9 mouse cellular contexts compared by ENCODE assay signal in the genomic region with DNA sequence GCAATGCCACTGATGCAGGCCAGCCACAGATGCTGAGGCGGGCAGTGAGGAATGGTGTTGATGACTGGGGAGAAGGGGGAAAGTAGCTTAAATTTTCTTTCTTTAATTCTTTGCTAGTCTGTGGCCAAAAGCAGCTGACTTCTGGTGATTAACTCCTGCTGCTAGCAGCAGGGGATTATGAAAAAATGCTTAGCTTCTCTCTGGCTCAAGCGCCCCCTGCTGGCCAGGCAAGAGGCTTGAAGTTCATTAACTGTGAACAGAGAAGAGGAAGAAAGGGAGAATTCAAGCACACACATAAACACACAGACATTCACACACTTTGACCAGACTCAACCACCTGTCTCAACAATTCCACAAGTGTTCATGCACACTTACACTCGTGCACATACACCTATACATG. TPM values are rescaled to one million over a fixed set of nuclear protein-coding genes. Genes with fewer than 3 reads are reported as not detected.
DNase-seq lines count a peak whose midpoint lies in the region; ATAC-seq and TF ChIP-seq lines count a peak whose summit lies in the region.
"Had no signal": no experiment of that assay in that cellular context is flagged by ENCODE, and none has a peak within 500 bp of the region (broad histone marks: within the 10 kb centered on the region; RNA-seq: fewer than 3 reads in every experiment).

No protein-coding gene starts in this region.

- no peak overlapping the region for H3K4me2 ChIP-seq in forebrain, embryonic 14.5 days (ENCODE audit: low read length)
- no peak overlapping the region for H3K4me2 ChIP-seq in forebrain, embryonic 13.5 days
- H3K4me2 ChIP-seq in liver, embryonic 11.5 days, result no peak overlapping the region
- no peak overlapping the region for H3K4me2 ChIP-seq in neural tube, embryonic 11.5 days (ENCODE audit: low read depth)

- ATAC-seq in forebrain, embryonic 14.5 days, result no peak
- ATAC-seq in forebrain, embryonic 13.5 days, result no peak
- ATAC-seq in liver, embryonic 11.5 days (replicated peaks; ENCODE audit: low FRiP score), result no peak
- no peak for ATAC-seq in neural tube, embryonic 11.5 days (ENCODE audit: insufficient read depth, low FRiP score, low TSS enrichment)

- no peak overlapping the region for H3K9ac ChIP-seq in forebrain, embryonic 14.5 days (ENCODE audit: low read length)
- no peak overlapping the region for H3K9ac ChIP-seq in forebrain, embryonic 13.5 days
- H3K9ac ChIP-seq in liver, adult 2 months (ENCODE audit: low read depth, low read length), result no peak overlapping the region
- H3K9ac ChIP-seq in liver, embryonic 11.5 days (ENCODE audit: low read depth, low read length), result no peak overlapping the region
- H3K9ac ChIP-seq in neural tube, embryonic 11.5 days (ENCODE audit: low read length), result no peak overlapping the region

- H3K79me2 ChIP-seq in liver, adult 2 months (ENCODE audit: control insufficient read depth, insufficient read depth, low read length), result no peaks in the 10 kb centered on the region

- no peaks in the 10 kb centered on the region for H3K27me3 ChIP-seq in forebrain, embryonic 14.5 days (replicated peaks; ENCODE audit: control insufficient read depth, insufficient read depth, low read length)
- no peaks in the 10 kb centered on the region for H3K27me3 ChIP-seq in forebrain, embryonic 13.5 days
- H3K27me3 ChIP-seq in liver, adult 2 months (ENCODE audit: control insufficient read depth, insufficient read depth, low read length), result no peaks in the 10 kb centered on the region
- no peaks in the 10 kb centered on the region for H3K27me3 ChIP-seq in liver, embryonic 11.5 days (replicated peaks; ENCODE audit: control insufficient read depth, insufficient read depth, low read length)
- H3K27me3 ChIP-seq in neural tube, embryonic 11.5 days (ENCODE audit: control insufficient read depth, insufficient read depth, low read length), result no peaks in the 10 kb centered on the region

- TF ChIP-seq POLR2A in liver, adult 2 months (IDR thresholded peaks at IDR 0.05; ENCODE audit: extremely low read depth, insufficient read depth, low read length), result no peak

- WGBS in forebrain, embryonic 14.5 days, result 39% methylated on average over 3 of the region's 3 CpGs
- WGBS in forebrain, embryonic 13.5 days, result 30% methylated on average over 3 of the region's 3 CpGs
- WGBS in liver, adult 2 months, result 45% methylated on average over 3 of the region's 3 CpGs
- 34% methylated on average over 3 of the region's 3 CpGs for WGBS in liver, embryonic 11.5 days
- 44% methylated on average over 3 of the region's 3 CpGs for WGBS in neural tube, embryonic 11.5 days

- no peaks in the 10 kb centered on the region; the same call in 1 of the 2 replicates for H3K9me3 ChIP-seq in forebrain, embryonic 14.5 days (replicated peaks; ENCODE audit: control insufficient read depth, low read length)
- H3K9me3 ChIP-seq in forebrain, embryonic 13.5 days (replicated peaks), result 0 out of 2 replicates have a peak, but pooled peaks cover 4% of the 10 kb centered on the region
- no peaks in the 10 kb centered on the region; the same call in 1 of the 2 replicates for H3K9me3 ChIP-seq in liver, embryonic 11.5 days (ENCODE audit: control insufficient read depth, low read length)
- H3K9me3 ChIP-seq in neural tube, embryonic 11.5 days (ENCODE audit: control insufficient read depth, low read length), result no peaks in the 10 kb centered on the region

- H3K4me3 ChIP-seq in forebrain, embryonic 14.5 days (ENCODE audit: low read depth, low read length), result no peak overlapping the region
- H3K4me3 ChIP-seq in forebrain, embryonic 13.5 days, result no peak overlapping the region
- no peak overlapping the region for H3K4me3 ChIP-seq in liver, adult 2 months (ENCODE audit: insufficient read depth, low read depth, low read length)
- no peak overlapping the region for H3K4me3 ChIP-seq in liver, embryonic 11.5 days (ENCODE audit: low read depth, low read length)
- H3K4me3 ChIP-seq in neural tube, embryonic 11.5 days (ENCODE audit: low read depth, low read length), result no peak overlapping the region

- peak; percentile 49 for DNase-seq in forebrain, embryonic 14.5 days (ENCODE audit: low spot score)
- DNase-seq in liver, adult 2 months (ENCODE audit: extremely low read depth, low read depth, low spot score), result peak; percentile 5
- no peak for DNase-seq in liver, embryonic 11.5 days (ENCODE audit: low spot score)
- peak; percentile 63 for DNase-seq in adrenal gland, postnatal 25 days
- DNase-seq in induced T-regulatory cell, adult 2 months (ENCODE audit: low read depth), result peak; percentile 34
- peak; percentile 57 for DNase-seq in neural tube, embryonic 11.5 days (ENCODE audit: low spot score)
- no peak for DNase-seq in T-cell, adult 2 months (ENCODE audit: low spot score)

- no peak overlapping the region for H3K27ac ChIP-seq in forebrain, embryonic 14.5 days (ENCODE audit: low read depth, low read length)
- no peak overlapping the region for H3K27ac ChIP-seq in forebrain, embryonic 13.5 days
- no peak overlapping the region for H3K27ac ChIP-seq in liver, adult 2 months (replicated peaks; ENCODE audit: insufficient read depth, low read depth, low read length)
- no peak overlapping the region for H3K27ac ChIP-seq in liver, embryonic 11.5 days (ENCODE audit: low read depth, low read length)
- no peak overlapping the region for H3K27ac ChIP-seq in neural tube, embryonic 11.5 days (ENCODE audit: low read depth, low read length)

- no peaks in the 10 kb centered on the region for H3K4me1 ChIP-seq in forebrain, embryonic 14.5 days (ENCODE audit: control insufficient read depth, insufficient read depth, low read length)
- no peaks in the 10 kb centered on the region for H3K4me1 ChIP-seq in forebrain, embryonic 13.5 days
- no peaks in the 10 kb centered on the region for H3K4me1 ChIP-seq in liver, adult 2 months (ENCODE audit: control insufficient read depth, insufficient read depth, low read length)
- H3K4me1 ChIP-seq in liver, embryonic 11.5 days (replicated peaks; ENCODE audit: control insufficient read depth, insufficient read depth, low read length), result no peaks in the 10 kb centered on the region
- no peaks in the 10 kb centered on the region for H3K4me1 ChIP-seq in neural tube, embryonic 11.5 days (ENCODE audit: control insufficient read depth, insufficient read depth, low read length)

- no peaks in the 10 kb centered on the region for H3K36me3 ChIP-seq in forebrain, embryonic 14.5 days (ENCODE audit: control insufficient read depth, insufficient read depth, low read length)
- H3K36me3 ChIP-seq in forebrain, embryonic 13.5 days (ENCODE audit: poor library complexity, severe bottlenecking), result no peaks in the 10 kb centered on the region
- H3K36me3 ChIP-seq in liver, adult 2 months (ENCODE audit: control insufficient read depth, insufficient read depth, low read length), result no peaks in the 10 kb centered on the region
- H3K36me3 ChIP-seq in liver, embryonic 11.5 days (ENCODE audit: control insufficient read depth, insufficient read depth, low read length), result no peaks in the 10 kb centered on the region
- H3K36me3 ChIP-seq in neural tube, embryonic 11.5 days (ENCODE audit: control insufficient read depth, insufficient read depth, low read length), result no peaks in the 10 kb centered on the region

- TF ChIP-seq CTCF in liver, adult 2 months (IDR thresholded peaks at IDR 0.05; ENCODE audit: low read depth, low read length), result peak; percentile 67

RNA-seq across cellular contexts. Expression of a gene that starts 4.0 kb away (rescaled TPM):
- not detected in 2 replicates for polyA plus RNA-seq in forebrain, embryonic 14.5 days (2014; fragmentation: Nextera tagmentation; extraction: Ambion mirVana)
- not detected in 2 replicates for polyA plus RNA-seq in forebrain, embryonic 13.5 days (2015; fragmentation: Nextera tagmentation; extraction: Ambion mirVana)
- not detected in 2 replicates for total RNA-seq in liver, adult 2 months (2014; rRNA removed)
- polyA plus RNA-seq in liver, adult 2 months (2012; rRNA removed), result not detected in 2 replicates
- polyA plus RNA-seq in liver, embryonic 11.5 days (2014; fragmentation: Nextera tagmentation; extraction: Ambion mirVana), result not detected in 2 replicates
- not detected in 2 replicates for total RNA-seq in adrenal gland, postnatal 25 days (2021)
- polyA plus RNA-seq in neural tube, embryonic 11.5 days (2014; fragmentation: Nextera tagmentation; extraction: Ambion mirVana), result not detected in 2 replicates
- total RNA-seq: layer of hippocampus, adult 8-10 months had no signal

RNA-seq across cellular contexts. Expression of a gene that starts 15.8 kb away (rescaled TPM):
- polyA plus RNA-seq in forebrain, embryonic 14.5 days (2014; fragmentation: Nextera tagmentation; extraction: Ambion mirVana), result not detected in 2 replicates
- not detected in 2 replicates for polyA plus RNA-seq in forebrain, embryonic 13.5 days (2015; fragmentation: Nextera tagmentation; extraction: Ambion mirVana)
- total RNA-seq in liver, adult 2 months (2014; rRNA removed), result not detected in 2 replicates
- polyA plus RNA-seq in liver, adult 2 months (2012; rRNA removed), result not detected in 2 replicates
- polyA plus RNA-seq in liver, embryonic 11.5 days (2014; fragmentation: Nextera tagmentation; extraction: Ambion mirVana), result 0.32 TPM in 1 of 2 replicates, not detected in the other
- total RNA-seq in adrenal gland, postnatal 25 days (2021), result not detected in 2 replicates
- polyA plus RNA-seq in neural tube, embryonic 11.5 days (2014; fragmentation: Nextera tagmentation; extraction: Ambion mirVana), result not detected in 2 replicates
- total RNA-seq: layer of hippocampus, adult 8-10 months had no signal

RNA-seq across cellular contexts. Expression of a gene that starts 28.3 kb away (rescaled TPM):
- polyA plus RNA-seq in forebrain, embryonic 14.5 days (2014; fragmentation: Nextera tagmentation; extraction: Ambion mirVana), result not detected in 2 replicates
- polyA plus RNA-seq in forebrain, embryonic 13.5 days (2015; fragmentation: Nextera tagmentation; extraction: Ambion mirVana), result not detected in 2 replicates
- total RNA-seq in liver, adult 2 months (2014; rRNA removed), result not detected in 2 replicates
- not detected in 2 replicates for polyA plus RNA-seq in liver, adult 2 months (2012; rRNA removed)
- polyA plus RNA-seq in liver, embryonic 11.5 days (2014; fragmentation: Nextera tagmentation; extraction: Ambion mirVana), result not detected in 2 replicates
- not detected in 2 replicates for total RNA-seq in adrenal gland, postnatal 25 days (2021)
- not detected in 2 replicates for polyA plus RNA-seq in neural tube, embryonic 11.5 days (2014; fragmentation: Nextera tagmentation; extraction: Ambion mirVana)
- total RNA-seq: layer of hippocampus, adult 8-10 months had no signal

RNA-seq across cellular contexts. Expression of a gene that starts 32.2 kb away (rescaled TPM):
- polyA plus RNA-seq in forebrain, embryonic 14.5 days (2014; fragmentation: Nextera tagmentation; extraction: Ambion mirVana), result 0.28 and 0.48 TPM in 2 replicates
- polyA plus RNA-seq in forebrain, embryonic 13.5 days (2015; fragmentation: Nextera tagmentation; extraction: Ambion mirVana), result 0.18 TPM in 1 of 2 replicates, not detected in the other
- not detected in 2 replicates for total RNA-seq in liver, adult 2 months (2014; rRNA removed)
- not detected in 2 replicates for polyA plus RNA-seq in liver, adult 2 months (2012; rRNA removed)
- 0.14 TPM in 1 of 2 replicates, not detected in the other for polyA plus RNA-seq in liver, embryonic 11.5 days (2014; fragmentation: Nextera tagmentation; extraction: Ambion mirVana)
- not detected in 2 replicates for total RNA-seq in adrenal gland, postnatal 25 days (2021)
- not detected in 2 replicates for polyA plus RNA-seq in neural tube, embryonic 11.5 days (2014; fragmentation: Nextera tagmentation; extraction: Ambion mirVana)

Comparison
In these comparisons a context has a peak if more than half of its experiments do, and no peak if none do; other contexts are left out.
1. DNase-seq: peak in forebrain, embryonic 14.5 days (single experiment), liver, adult 2 months (single experiment), adrenal gland, postnatal 25 days (single experiment), induced T-regulatory cell, adult 2 months (single experiment) and neural tube, embryonic 11.5 days (single experiment); none in liver, embryonic 11.5 days (single experiment) and T-cell, adult 2 months (single experiment).